Mouse (Mus musculus) c-Kit-positive CD71-negative TER-119-negative erythroid progenitor cells, embryonic 14.5 days (primary cell): ENCODE results near the gene Samd4.

Experiments
- DNase-seq: peaks from one replicate; pipeline ENCODE4 v3.0.0-alpha.2; 2013; ENCODE audit warnings: low read depth

Gene Samd4

GRCm38 (mm10) chr14:47111341-47111740, 228.7 kb downstream of the Samd4 start:
- no peak for DNase-seq

DNA sequence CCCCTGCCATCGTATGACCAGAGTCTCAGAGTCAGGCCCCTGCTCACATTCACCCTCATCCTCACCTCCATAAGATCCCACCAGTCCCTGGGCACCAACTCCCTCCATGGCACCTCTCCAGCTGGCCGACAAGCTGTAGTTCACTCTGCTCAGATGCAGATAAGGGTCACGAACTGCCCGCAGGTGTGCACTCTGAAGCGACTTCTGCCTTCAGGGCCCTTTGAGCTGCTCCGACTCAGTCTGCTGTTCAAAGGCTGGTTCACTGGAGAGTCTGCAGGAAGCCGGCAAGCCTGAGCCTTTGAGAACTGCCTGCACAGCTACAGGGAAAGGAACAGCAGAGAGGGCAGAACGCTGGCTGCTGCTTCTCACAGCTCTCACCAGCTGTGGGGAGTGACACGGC, 232.5 kb downstream of the Samd4 start:
- no peak for DNase-seq

- DNase-seq: no peak
Observed at GRCm38 (mm10) chr14:47116062-47116762, 233.6 kb downstream of the Samd4 start.

GRCm38 (mm10) chr14:47117522-47117921, 234.9 kb downstream of the Samd4 start:
- no peak for DNase-seq

GRCm38 (mm10) chr14:47127987-47128386, 245.3 kb downstream of the Samd4 start:
- DNase-seq: no peak

GRCm38 (mm10) chr14:47133948-47134347, 251.3 kb downstream of the Samd4 start:
- DNase-seq: no peak

- DNase-seq: no peak
Observed at GRCm38 (mm10) chr14:47136637-47137036, 254.0 kb downstream of the Samd4 start.

GRCm38 (mm10) chr14:47138853-47139252, 256.2 kb downstream of the Samd4 start:
- no peak for DNase-seq

DNA sequence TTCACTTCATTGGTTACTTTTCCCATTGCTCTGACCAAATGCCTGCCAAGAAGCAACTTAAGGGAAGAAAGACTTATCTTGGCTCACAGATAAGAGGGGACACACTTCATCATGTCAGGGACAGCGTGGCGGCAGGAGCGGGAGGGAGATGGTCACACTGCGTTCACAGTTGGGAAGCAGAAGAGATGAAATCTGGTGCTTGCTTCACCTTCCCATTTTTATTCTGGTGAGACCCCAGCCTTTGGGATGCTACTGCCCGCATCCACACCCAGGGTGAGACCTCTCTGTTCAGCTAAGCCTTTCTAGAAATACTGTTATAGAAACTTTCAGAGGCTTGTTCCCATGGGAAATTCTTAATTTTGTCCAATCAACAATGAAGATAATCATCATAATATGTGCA, 261.7 kb downstream of the Samd4 start:
- DNase-seq: no peak

DNA sequence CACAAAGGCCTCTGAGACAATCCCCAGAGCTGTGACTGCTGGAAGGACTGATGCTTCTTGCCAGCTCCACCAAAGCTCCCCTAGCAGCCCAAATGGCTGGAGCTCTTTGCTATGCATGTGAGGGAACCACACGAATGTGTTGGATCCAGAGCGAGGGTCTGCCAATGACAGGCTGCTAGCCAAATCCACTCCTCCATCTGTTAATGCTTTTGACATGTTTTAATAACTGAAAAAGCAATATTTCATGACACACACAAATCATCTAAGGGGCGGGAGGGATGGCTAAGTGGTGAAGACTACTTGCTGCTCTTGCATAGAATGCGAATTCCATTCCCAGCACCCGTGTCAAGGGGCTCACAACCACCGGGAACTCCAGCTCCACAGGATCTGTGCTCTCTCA, 268.7 kb downstream of the Samd4 start:
- no peak for DNase-seq

DNA sequence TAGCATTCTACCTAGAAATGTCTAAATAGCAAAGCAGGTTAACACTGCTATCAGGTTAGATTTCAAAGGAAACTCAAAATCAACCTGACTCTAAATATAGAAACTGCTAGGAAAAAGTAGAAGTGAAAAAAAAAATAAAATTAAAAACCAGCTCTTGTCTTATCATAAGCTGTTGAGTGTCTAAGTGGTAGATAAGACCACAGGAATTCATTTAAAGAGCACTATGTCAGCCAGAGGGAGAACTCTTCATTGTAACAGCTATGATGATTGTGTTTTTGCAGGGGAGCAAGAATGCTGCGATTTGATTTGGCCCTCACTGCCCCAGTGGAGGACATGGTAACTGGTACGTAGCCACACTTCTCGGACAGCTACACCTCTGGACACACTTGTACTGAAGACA, 271.6 kb downstream of the Samd4 start:
- no peak for DNase-seq
